13 mouse cellular contexts compared by ENCODE assay signal in genomic region chr17:47184148-47184547, GRCm38 (mm10).
DNase-seq lines count a peak whose midpoint lies in the region; ATAC-seq and TF ChIP-seq lines count a peak whose summit lies in the region.
"Had no signal": no experiment of that assay in that cellular context is flagged by ENCODE, and none has a peak within 500 bp of the region (broad histone marks: within the 10 kb centered on the region; RNA-seq: fewer than 3 reads in every experiment).

No protein-coding gene starts in this region.

- H3K9ac ChIP-seq in forebrain, postnatal 0 days = no peak overlapping the region
- H3K9ac ChIP-seq in forebrain, embryonic 12.5 days = no peak overlapping the region
- H3K9ac ChIP-seq: hindbrain, embryonic 15.5 days; liver, embryonic 15.5 days had no signal

- no peaks in the 10 kb centered on the region for H3K9me3 ChIP-seq in forebrain, postnatal 0 days (ENCODE audit: low read length)
- no peaks in the 10 kb centered on the region for H3K9me3 ChIP-seq in forebrain, embryonic 12.5 days
- H3K9me3 ChIP-seq: hindbrain, embryonic 15.5 days; liver, embryonic 15.5 days had no signal

- TF ChIP-seq CTCF in kidney, adult 2 months (conservative IDR thresholded peaks at IDR 0.05; ENCODE audit: insufficient read depth, insufficient read length, low read depth, low read length) = no peak
- TF ChIP-seq CTCF in forebrain, postnatal 0 days (IDR thresholded peaks at IDR 0.05; ENCODE audit: low read depth) = no peak

- no peak overlapping the region for H3K27ac ChIP-seq in kidney, adult 2 months (ENCODE audit: insufficient read depth, low read depth, low read length)
- H3K27ac ChIP-seq in forebrain, postnatal 0 days (ENCODE audit: low read depth, low read length) = no peak overlapping the region
- no peak overlapping the region for H3K27ac ChIP-seq in forebrain, embryonic 12.5 days
- H3K27ac ChIP-seq: hindbrain, embryonic 15.5 days; liver, embryonic 15.5 days had no signal

- peak; percentile 89 for ATAC-seq in granulocyte monocyte progenitor cell, adult 5-6 weeks (replicated peaks; ENCODE audit: poor library complexity, severe bottlenecking)
- ATAC-seq in hematopoietic stem cell, adult 5-6 weeks (replicated peaks in 1 of 2; ENCODE audit: insufficient read depth in 1 of 2, low FRiP score in 2 of 2, low TSS enrichment in 1 of 2, low read depth in 1 of 2, poor library complexity in 2 of 2, severe bottlenecking in 2 of 2) = peak; percentile 78 to 83
- peak; percentile 88 for ATAC-seq in megakaryocyte progenitor cell, adult 5-6 weeks (replicated peaks; ENCODE audit: poor library complexity)
- no peak for ATAC-seq in forebrain, postnatal 0 days
- no peak for ATAC-seq in forebrain, embryonic 12.5 days (ENCODE audit: low FRiP score)
- ATAC-seq: activated CD4-positive, CD25-positive, alpha-beta regulatory T cell, adult 4 months had no signal

- H3K36me3 ChIP-seq in kidney, adult 2 months (ENCODE audit: control insufficient read depth, insufficient read depth, low read length) = no peaks in the 10 kb centered on the region
- H3K36me3 ChIP-seq in forebrain, postnatal 0 days (ENCODE audit: insufficient read depth) = no peaks in the 10 kb centered on the region
- no peaks in the 10 kb centered on the region for H3K36me3 ChIP-seq in forebrain, embryonic 12.5 days (replicated peaks)
- H3K36me3 ChIP-seq: hindbrain, embryonic 15.5 days; liver, embryonic 15.5 days had no signal

- H3K4me2 ChIP-seq in forebrain, postnatal 0 days (ENCODE audit: low read depth) = no peak overlapping the region
- no peak overlapping the region for H3K4me2 ChIP-seq in forebrain, embryonic 12.5 days
- H3K4me2 ChIP-seq: hindbrain, embryonic 15.5 days; liver, embryonic 15.5 days had no signal

- H3K4me1 ChIP-seq in kidney, adult 2 months (ENCODE audit: control insufficient read depth, insufficient read depth, low read length) = no peaks in the 10 kb centered on the region
- no peaks in the 10 kb centered on the region for H3K4me1 ChIP-seq in forebrain, postnatal 0 days (ENCODE audit: insufficient read depth)
- H3K4me1 ChIP-seq in forebrain, embryonic 12.5 days = peaks cover 9% of the 10 kb centered on the region

- WGBS in kidney, adult 2 months = 56% methylated on average over 6 of the region's 6 CpGs
- WGBS in forebrain, postnatal 0 days = 81% methylated on average over 6 of the region's 6 CpGs
- WGBS in forebrain, embryonic 12.5 days = 93% methylated on average over 6 of the region's 6 CpGs

- no peak overlapping the region for H3K4me3 ChIP-seq in kidney, adult 2 months (ENCODE audit: insufficient read depth, low read depth, low read length)
- no peak overlapping the region for H3K4me3 ChIP-seq in forebrain, postnatal 0 days (ENCODE audit: low read depth, low read length)
- H3K4me3 ChIP-seq in forebrain, embryonic 12.5 days (replicated peaks) = no peak overlapping the region
- H3K4me3 ChIP-seq: hindbrain, embryonic 15.5 days; liver, embryonic 15.5 days had no signal

- no peaks in the 10 kb centered on the region for H3K27me3 ChIP-seq in kidney, adult 2 months (replicated peaks; ENCODE audit: control insufficient read depth, insufficient read depth, low read length)
- no peaks in the 10 kb centered on the region for H3K27me3 ChIP-seq in forebrain, postnatal 0 days (ENCODE audit: insufficient read depth, low read length)
- no peaks in the 10 kb centered on the region for H3K27me3 ChIP-seq in forebrain, embryonic 12.5 days
- H3K27me3 ChIP-seq: CH12.LX; hindbrain, embryonic 15.5 days; liver, embryonic 15.5 days had no signal

- peak; percentile 32 for DNase-seq in kidney, adult 2 months
- DNase-seq in kidney, adult 11 months = no peak
- DNase-seq in forebrain, postnatal 0 days = no peak
- DNase-seq in right cerebral cortex, postnatal 14 days = no peak
- DNase-seq: cerebellum, postnatal 25 days had no signal

- no peak for TF ChIP-seq POLR2A in kidney, adult 2 months (IDR thresholded peaks at IDR 0.05; ENCODE audit: low read depth, low read length)

Comparison
In these comparisons a context has a peak if more than half of its experiments do, and no peak if none do; other contexts are left out.
1. ATAC-seq: peak in granulocyte monocyte progenitor cell, adult 5-6 weeks (single experiment), hematopoietic stem cell, adult 5-6 weeks (2 of 2) and megakaryocyte progenitor cell, adult 5-6 weeks (single experiment); none in forebrain, postnatal 0 days (single experiment) and forebrain, embryonic 12.5 days (single experiment).